Mouse (Mus musculus): ENCODE measurements at regions not wholly inside any gene's neighbourhood (a gene's known extent, or its start where the extent isn't known, plus 50 kb on each side); places are given as distances from the start of the nearest gene placed in this dataset.
A peak's percentile ranks its signal among the peaks of the same experiment; 100 is the strongest.

DNA sequence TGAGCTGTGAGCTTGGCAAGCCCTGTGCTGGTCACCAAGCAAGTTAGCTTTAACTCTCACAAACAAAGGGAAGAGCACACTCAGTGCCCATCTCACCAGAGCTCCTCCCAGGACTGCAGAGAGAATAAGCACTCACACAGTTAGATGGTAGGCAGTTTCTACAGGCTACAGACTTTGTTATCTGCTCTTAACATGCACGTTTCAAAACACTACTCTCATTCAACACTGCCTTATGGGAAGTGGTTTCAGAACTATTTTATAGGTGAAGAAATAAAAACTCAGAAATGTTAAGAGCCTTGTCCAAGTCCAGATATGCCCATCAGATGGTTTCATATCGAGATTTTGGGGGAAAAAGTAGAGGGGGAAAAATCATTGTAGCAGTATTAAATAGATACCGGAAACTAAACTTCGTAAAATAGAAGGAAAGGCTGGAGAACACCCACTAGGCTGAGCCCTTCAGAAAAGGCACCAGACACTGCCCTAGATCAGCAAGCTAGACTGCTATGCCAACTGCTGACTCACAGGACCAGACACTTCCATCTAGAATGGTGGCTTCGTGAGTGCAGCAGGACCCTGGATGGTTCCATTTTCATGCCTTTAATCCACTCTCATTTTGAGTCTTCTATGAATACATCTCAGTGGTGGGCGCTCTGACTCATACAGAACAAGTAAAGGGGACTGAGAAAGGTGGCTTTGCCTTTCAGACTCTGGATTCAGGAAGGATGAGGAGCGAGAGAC lies 51.3 kb upstream of the Serbp1 start:
- DNase-seq (ENCODE audit: low spot score in 2 of 2) = no peak

- DNase-seq (ENCODE audit: low spot score in 2 of 2) = no peak
These were observed 53.3 kb upstream of the Serbp1 start for GRCm38 (mm10) chr6:67184662-67185061.

- DNase-seq (ENCODE audit: low spot score in 2 of 2) = no peak
These were observed 54.3 kb upstream of the Serbp1 start for GRCm38 (mm10) chr6:67183481-67184215.

DNA sequence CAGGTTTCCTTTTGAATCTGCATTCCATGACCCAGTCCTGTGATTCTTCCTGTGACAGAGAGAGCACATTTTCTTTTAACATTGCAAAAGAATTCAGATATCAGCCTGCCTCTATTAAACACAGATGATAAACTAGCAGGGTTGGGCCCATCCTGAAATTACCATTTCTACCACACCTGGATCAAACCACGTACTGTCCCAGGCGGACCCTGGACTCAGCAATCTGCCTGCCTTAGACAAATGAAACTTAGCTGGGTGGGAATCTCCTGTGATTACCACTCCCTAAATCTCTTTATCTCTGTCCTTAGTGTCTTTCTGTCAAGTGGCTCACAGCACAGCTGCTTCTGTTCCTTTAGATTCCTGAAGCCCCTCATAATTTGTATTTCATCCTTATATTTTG lies 55.5 kb upstream of the Serbp1 start:
- no peak for DNase-seq (ENCODE audit: low spot score in 2 of 2)

DNA sequence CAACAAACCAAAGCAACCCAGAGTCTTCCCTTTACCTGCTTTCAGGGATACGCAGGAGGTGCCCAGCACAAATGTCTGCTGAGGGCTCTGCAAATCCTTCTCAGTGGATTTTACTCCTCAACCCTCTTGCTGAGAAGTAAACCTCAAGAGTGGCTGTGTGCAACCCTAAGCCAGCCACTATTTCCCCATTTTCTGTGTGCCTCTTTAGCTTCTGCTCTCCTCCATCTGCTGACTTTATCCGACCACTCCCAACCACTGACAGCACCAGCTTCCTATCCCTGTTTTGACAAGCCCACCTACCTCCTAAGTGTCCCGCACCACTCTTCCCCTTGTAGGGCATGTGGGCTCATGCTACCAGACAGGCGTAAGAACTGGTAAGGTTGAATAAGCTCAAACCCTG lies 56.5 kb upstream of the Serbp1 start:
- DNase-seq (ENCODE audit: low spot score in 2 of 2) = no peak

GRCm38 (mm10) chr6:67179416-67179815 lies 58.6 kb upstream of the Serbp1 start:
- no peak for DNase-seq (ENCODE audit: low spot score in 2 of 2)

DNA sequence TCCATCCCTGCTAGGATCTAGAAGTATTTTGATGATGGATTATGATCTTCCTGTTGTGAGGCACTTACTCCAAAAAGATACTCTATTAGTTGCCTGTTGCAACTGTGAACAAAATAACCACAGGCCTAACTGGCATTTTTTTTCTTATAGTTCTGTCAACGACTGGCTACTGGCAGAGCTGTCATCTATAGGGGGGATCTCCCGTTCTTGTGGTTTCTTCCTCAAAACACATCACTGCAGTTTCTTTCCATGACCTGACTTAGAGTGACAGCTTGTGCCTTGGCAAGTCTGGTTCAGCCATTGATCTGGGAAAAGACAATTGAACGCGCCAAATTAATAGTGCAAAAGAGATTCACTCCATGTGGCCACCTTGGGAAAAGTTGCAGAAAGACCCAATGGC lies 59.4 kb upstream of the Serbp1 start:
- DNase-seq (ENCODE audit: low spot score in 2 of 2) = no peak

DNA sequence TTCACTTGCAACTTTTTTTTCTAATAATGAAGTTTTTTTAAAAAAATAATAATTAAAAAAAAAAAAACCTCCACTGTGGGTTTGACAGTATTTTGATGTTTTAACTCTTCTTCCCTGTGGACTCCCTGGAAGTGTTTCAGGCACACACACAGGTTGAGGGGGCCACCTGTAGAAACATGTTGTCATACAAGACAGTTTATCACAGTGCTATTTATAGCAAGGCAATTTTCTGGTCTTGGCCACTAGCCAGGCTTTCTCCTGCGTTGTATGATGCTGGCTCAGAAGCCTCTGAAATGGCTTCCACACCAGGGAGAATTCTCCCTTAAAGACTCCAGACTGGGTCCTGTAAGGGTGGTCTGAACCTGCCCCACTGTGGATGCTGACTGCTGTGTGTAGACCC lies 59.9 kb upstream of the Serbp1 start:
- DNase-seq (ENCODE audit: low spot score in 2 of 2) = no peak

DNA sequence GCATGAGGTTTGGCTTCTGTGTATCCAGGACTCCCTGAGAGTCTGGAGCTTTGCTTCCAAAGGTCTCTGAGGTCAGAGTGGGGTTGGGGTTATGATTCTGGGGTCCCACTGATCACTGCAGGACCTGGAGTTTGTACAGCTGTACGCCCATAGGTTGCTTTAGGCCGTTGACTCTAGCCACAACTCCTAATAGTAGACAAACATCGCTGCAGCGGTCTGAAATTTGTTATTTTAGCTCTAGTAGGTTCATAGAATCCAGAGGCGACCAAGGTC lies 67.4 kb upstream of the Serbp1 start:
- no peak for DNase-seq (ENCODE audit: low spot score in 2 of 2)

GRCm38 (mm10) chr6:67169873-67170673 lies 67.9 kb upstream of the Serbp1 start:
- DNase-seq (ENCODE audit: low spot score in 2 of 2) = peak in 1 of 2 experiments; percentile 22

- no peak for DNase-seq (ENCODE audit: low spot score in 2 of 2)
These were observed 69.2 kb upstream of the Serbp1 start for GRCm38 (mm10) chr6:67168803-67169202.

GRCm38 (mm10) chr6:67168031-67168777 lies 69.8 kb upstream of the Serbp1 start:
- DNase-seq (ENCODE audit: low spot score in 2 of 2) = no peak

GRCm38 (mm10) chr6:67165091-67165490 lies 72.9 kb upstream of the Serbp1 start:
- no peak for DNase-seq (ENCODE audit: low spot score in 2 of 2)

DNA sequence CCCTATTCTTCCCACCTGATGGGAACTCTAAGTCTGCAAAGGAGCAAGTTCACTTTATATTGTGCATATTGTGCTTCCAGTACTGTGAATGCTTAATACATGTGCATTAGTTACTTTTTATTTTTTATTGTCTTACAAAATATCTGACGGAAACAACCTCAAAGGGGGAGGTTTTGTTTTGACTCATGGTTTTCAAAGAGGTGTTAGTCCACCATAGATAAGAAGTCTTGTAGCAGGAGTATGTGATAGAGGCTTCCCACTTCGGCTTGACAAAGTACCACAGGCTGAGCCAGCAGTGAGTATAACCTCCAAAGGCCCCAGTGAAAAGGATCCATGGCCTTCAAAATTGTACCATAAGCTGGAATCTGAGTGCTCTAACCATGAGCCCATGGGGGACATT lies 74.0 kb upstream of the Serbp1 start:
- no peak for DNase-seq (ENCODE audit: low spot score in 2 of 2)

- DNase-seq (ENCODE audit: low spot score in 2 of 2) = no peak
These were observed 75.2 kb upstream of the Serbp1 start for GRCm38 (mm10) chr6:67162814-67163213.

DNA sequence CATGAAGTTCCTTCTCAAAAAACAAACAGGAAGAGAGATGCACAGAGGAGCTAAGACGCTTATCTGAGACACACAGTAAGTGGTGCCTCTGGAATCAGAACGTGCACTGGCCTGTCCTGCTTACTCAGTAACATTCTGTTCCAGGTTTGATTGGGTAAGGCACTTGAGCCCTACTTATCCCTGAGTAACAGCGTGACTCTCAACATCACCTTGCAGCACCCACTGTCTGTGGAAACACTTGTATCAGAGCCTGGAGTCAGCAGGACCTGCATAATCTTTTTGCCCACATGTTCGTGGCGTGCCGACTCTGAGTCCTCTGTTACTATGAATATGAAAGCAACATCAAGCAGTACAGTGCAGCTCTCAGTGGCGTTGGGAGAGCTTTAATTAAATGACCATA lies 76.4 kb upstream of the Serbp1 start:
- DNase-seq (ENCODE audit: low spot score in 2 of 2) = no peak

DNA sequence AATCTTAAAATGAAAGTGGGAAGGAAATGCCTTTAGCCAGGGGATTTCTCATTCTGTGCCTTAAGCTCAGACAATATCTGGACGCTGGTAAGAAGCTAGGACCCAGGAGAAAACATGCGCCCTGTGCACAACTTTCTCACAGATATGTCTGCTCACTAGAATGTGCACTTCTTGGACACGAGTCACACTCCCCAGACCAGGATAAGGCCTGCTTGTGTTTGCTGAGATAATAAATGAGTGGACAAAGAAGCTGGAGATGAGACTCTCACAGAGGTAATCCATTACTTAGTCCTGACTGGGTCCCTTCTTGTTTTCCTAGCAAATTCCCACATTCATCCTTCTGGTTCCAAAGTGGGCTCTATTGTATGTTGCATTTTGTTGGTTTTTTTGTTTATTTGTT lies 77.4 kb upstream of the Serbp1 start:
- no peak for DNase-seq (ENCODE audit: low spot score in 2 of 2)

GRCm38 (mm10) chr6:67159726-67160523 lies 78.1 kb upstream of the Serbp1 start:
- DNase-seq (ENCODE audit: low spot score in 2 of 2) = no peak

- no peak for DNase-seq (ENCODE audit: low spot score in 2 of 2)
These were observed 78.8 kb upstream of the Serbp1 start for GRCm38 (mm10) chr6:67159224-67159623.

DNA sequence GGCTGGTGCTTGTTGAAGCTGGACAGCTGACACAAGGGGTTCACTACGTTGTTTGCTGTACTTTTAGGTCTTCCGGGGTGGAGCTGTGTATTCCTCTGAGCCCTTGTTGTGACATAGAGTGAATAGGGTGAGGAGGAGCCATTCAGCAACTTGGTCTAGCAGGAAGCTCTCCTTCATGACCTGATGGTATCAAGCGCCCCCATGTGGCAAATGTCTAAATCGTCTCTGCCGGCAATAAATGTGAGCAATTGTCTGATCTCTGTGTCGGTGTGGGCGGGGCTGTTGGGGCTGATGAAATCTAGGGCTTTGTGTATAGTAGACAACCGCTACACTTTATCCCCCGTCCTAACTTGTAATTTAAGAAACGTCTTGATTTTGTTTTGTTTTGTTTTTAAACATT lies 79.2 kb upstream of the Serbp1 start:
- DNase-seq (ENCODE audit: low spot score in 2 of 2) = peak; percentile 68 to 75

Measured in gastrocnemius, adult 8-10 months (tissue).